Mouse (Mus musculus) heart, adult 18-20 months (tissue): ENCODE results near the gene Nufip2. TPM values are rescaled to one million over a fixed set of nuclear protein-coding genes. Genes with fewer than 3 reads are reported as not detected.

ENCODE experiments used
- total RNA-seq, 2 experiments: library from RNA; stranded (reverse); gene quantifications; 2 replicates each; pipeline ENCODE4 v1.2.3; 2021

Nufip2 gene
- total RNA-seq, 2 experiments from 2014 or later = 47.0 to 47.9 TPM

Other genes starting within 250 kb of the Nufip2 start
- 100 to 1,000 TPM; 207 to 208 TPM for gene Coro6, start 223.7 kb upstream of the Nufip2 start, total RNA-seq
- 10 to 100 TPM in 1 of 2 experiments, 1 to 10 TPM in 1; 9.2 to 11.2 TPM for gene Ankrd13b, start 196.5 kb upstream of the Nufip2 start, total RNA-seq
- 10 to 100 TPM; 54.7 to 58.9 TPM for gene Git1, start 192.6 kb upstream of the Nufip2 start, total RNA-seq
- 1 to 10 TPM; 2.7 to 4.5 TPM for gene Abhd15, start 171.0 kb upstream of the Nufip2 start, total RNA-seq
- 10 to 100 TPM in 1 of 2 experiments, 1 to 10 TPM in 1; 8.3 to 10.6 TPM for gene Trp53i13, start 170.2 kb upstream of the Nufip2 start, total RNA-seq
- gene Gm10392, start 167.0 kb upstream of the Nufip2 start, total RNA-seq = not detected
- 10 to 100 TPM; 53.3 to 54.0 TPM for gene Taok1, start 78.3 kb upstream of the Nufip2 start, total RNA-seq
- not detected for gene Cryba1, start 39.1 kb downstream of the Nufip2 start, total RNA-seq
- 100 to 1,000 TPM; 228 to 270 TPM for gene Myo18a, start 77.1 kb downstream of the Nufip2 start, total RNA-seq
- gene Gm10277, start 101.6 kb downstream of the Nufip2 start, total RNA-seq = not detected
- under 1 TPM; 0.50 to 0.87 TPM for gene Pipox, start 207.9 kb downstream of the Nufip2 start, total RNA-seq
- gene Sez6, start 244.6 kb downstream of the Nufip2 start, total RNA-seq = under 1 TPM; 0.12 to 0.31 TPM